Comparison of ENCODE assay signal across 12 mouse cellular contexts in the genomic region with DNA sequence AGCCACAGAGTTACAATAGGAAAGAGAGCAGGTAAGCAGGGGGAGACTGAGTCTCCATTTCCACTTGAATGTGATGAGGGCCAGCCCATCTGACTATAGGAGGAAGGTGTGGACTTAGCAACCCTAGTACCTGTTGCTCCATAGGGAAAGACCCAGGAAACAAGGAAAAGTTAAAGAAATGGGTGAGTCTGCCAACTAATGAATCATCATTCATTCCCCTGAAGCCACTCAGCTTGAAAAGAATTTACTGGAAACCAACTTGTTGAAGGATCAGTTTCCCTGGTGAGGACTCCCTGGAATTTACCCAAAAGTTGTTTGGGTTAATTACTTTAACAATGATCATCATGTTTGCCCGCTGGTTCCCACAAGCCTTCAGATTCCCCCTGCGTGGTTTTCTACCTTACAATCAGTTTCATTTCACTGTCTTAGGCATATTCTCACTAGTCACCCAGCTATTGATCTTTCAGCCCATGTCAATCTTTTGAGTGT.
"Had no signal": no experiment of that assay in that cellular context is flagged by ENCODE, and none has a peak within 500 bp of the region (broad histone marks: within the 10 kb centered on the region; RNA-seq: fewer than 3 reads in every experiment).

No protein-coding gene starts in this region.

- ATAC-seq: liver, postnatal 0 days had no signal

- H3K4me2 ChIP-seq: limb, embryonic 12.5 days; liver, embryonic 13.5 days; neural tube, embryonic 13.5 days had no signal

- H3K4me3 ChIP-seq: limb, embryonic 12.5 days; liver, embryonic 13.5 days; midbrain, embryonic 10.5 days; neural tube, embryonic 13.5 days had no signal

- H3K27ac ChIP-seq: limb, embryonic 12.5 days; liver, embryonic 13.5 days; midbrain, embryonic 10.5 days; neural tube, embryonic 13.5 days had no signal

- H3K9ac ChIP-seq: limb, embryonic 12.5 days; liver, embryonic 13.5 days; liver, postnatal 0 days; neural tube, embryonic 13.5 days had no signal

- H3K9me3 ChIP-seq: limb, embryonic 12.5 days; liver, embryonic 13.5 days; midbrain, embryonic 10.5 days; neural tube, embryonic 13.5 days had no signal

- H3K27me3 ChIP-seq: neural tube, embryonic 13.5 days had no signal

- DNase-seq: layer of hippocampus, adult 9-11 months; liver; liver, embryonic 13.5 days; liver, postnatal 0 days; lung, postnatal 4 days; right cerebral cortex, postnatal 4 days; spleen, adult 18-20 months; thymus, adult 18-20 months; thymus, postnatal 14 days had no signal

- H3K36me3 ChIP-seq: limb, embryonic 12.5 days; liver, embryonic 13.5 days; midbrain, embryonic 10.5 days; neural tube, embryonic 13.5 days had no signal
